Mouse (Mus musculus): ENCODE measurements around the gene Ubash3b.

Ubash3b gene

GRCm38 (mm10) chr9:41091187-41091586 is 70.3 kb downstream of the Ubash3b start:
- no peak for DNase-seq (ENCODE audit: low spot score in 2 of 2)

- DNase-seq (ENCODE audit: low spot score in 2 of 2), result no peak
Observed at GRCm38 (mm10) chr9:41087831-41088383, 73.6 kb downstream of the Ubash3b start.

DNA sequence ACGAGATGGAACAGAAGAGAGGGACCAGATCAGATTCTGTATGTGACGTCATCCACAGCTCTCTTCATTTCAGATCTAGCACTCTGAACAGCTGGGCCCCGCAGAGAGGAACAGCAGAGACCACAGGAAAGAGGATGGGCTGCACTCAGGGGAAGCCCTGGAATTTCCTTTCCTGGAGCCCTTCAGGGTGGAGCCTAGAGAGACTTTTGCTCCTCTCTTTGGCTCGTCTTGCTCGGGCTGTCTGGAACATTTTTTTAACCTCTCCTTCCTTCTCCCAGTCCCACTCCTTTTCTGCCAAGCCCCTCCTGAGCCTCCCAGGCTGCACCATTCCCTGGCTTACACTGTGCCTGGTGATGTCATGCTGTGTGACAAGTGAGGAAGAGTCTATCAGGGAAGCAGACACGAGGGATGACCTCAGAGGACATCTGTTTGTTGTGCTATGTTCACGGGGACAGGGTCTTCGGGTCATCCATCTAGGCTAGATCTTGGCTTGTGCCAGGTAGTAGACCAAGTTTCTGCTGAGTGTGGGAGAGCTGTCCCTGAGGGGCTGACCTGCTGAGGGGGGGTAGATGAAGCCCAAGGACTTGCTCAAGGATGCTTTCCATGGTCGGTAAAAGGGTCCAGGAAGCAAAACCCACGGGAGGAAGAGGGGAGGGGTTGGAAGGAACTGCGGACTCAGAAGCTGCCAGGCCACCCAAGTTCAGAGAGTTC is 77.2 kb downstream of the Ubash3b start:
- no peak for DNase-seq (ENCODE audit: low spot score in 2 of 2)

DNA sequence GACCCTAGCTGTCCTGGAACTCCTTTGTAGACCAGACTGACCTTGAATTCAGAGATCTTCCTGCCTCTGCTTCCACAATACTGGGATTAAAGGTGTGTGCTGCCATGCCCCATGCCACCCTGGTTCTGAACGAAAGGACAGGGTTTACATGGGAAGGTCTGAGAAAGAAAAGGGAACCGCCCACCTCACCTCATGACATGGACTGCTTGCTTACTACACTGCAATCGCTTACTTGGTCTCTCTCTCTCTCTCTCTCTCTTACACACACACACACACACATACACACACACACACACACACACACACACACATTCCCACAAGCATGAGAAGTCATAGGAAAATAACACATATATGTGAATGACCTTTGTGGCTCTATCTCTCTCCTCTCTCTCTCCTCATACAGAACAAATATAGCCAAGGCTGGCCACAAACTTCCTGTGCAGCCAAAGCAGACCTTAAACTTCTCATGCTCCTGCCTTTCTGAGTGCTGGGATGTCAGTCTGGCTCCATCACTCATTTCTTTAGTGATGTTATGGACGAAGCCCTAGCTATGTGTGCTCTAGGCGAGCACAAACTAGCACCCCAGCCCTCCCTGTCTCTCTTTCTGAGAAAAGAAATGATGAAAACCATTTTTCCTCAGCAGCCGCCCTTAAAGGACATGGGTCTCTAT is 78.0 kb downstream of the Ubash3b start:
- DNase-seq (ENCODE audit: low spot score in 2 of 2), result no peak

GRCm38 (mm10) chr9:41082891-41083290 is 78.6 kb downstream of the Ubash3b start:
- no peak for DNase-seq (ENCODE audit: low spot score in 2 of 2)

DNA sequence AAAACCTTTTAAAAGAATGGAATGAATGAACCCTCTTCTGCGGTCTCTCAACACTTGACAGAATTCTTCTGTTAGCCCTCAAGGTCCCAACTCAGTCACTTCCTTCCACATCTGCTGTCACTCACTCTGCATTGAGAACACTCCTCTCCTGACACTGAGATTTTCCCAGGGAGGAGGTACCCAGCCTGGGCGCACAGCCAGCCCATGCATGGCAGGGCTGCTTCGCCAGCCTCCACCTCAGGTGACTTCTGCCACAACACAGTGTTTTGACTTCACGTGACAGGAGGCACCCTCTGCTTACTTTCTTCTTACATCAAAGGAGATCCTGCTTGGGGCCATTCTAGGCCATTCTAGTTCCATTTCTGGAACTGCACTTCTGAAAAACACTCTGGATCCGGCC is 80.6 kb downstream of the Ubash3b start:
- DNase-seq (ENCODE audit: low spot score in 2 of 2), result no peak

DNA sequence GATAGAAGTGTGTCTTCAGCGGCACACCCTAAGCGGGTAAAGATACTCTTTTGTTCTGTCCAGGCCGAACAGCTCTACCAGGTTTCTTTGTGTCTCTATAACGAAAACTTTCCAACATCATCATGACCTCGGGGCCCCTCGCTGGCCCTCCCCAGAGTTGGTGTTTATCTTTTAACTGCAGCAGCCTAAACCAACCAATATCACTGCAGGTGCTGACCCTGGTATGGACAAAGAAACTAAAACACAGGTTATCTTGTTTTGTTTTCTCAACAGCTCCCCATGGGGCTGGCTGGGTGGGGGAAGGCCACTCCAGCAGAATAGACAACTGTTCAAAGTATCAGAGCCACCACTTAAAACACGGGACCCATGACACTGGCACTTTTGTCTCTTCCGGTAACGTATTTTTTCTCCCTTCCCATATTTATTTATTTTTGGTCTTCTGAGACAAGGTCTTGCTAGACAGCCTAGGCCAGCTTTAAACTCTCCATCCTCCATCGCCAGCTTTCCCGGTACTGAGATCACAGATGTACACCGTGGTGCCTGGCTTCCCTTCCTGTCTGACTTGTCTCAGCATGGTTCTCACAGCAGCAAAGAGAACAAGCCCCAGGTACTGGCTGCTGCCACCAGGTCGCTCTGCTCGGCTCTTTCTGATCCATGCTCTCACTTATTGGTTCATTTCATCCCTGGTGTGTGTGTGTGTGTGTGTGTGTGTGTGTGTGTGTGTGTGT is 81.9 kb downstream of the Ubash3b start:
- DNase-seq (ENCODE audit: low spot score in 2 of 2), result no peak

- DNase-seq (ENCODE audit: low spot score in 2 of 2), result peak; percentile 33 to 54
Observed at GRCm38 (mm10) chr9:41078198-41078597, 83.3 kb downstream of the Ubash3b start.

DNA sequence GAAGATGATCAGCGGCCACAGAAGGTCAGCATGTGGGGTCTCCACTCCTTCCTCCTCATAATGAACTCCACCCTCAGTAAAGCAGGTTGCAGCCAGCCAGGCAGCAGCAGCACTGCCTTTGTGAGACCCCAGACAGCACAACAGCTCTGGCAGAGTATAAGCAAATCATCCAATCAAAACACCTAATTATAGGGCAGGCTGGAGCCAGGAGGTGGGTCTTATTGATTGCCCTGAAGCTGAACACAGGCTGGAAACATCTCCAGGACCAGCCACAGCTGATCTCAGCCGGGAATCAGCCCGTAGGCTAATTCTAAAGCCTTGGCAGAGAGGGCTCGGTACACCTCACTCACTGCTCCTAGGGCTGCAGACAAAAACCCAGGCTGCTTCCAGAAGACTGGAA is 85.3 kb downstream of the Ubash3b start:
- DNase-seq (ENCODE audit: low spot score in 2 of 2), result no peak

GRCm38 (mm10) chr9:41075528-41075927 is 86.0 kb downstream of the Ubash3b start:
- DNase-seq (ENCODE audit: low spot score in 2 of 2), result no peak

GRCm38 (mm10) chr9:41073196-41074009 is 88.1 kb downstream of the Ubash3b start:
- no peak for DNase-seq (ENCODE audit: low spot score in 2 of 2)

DNA sequence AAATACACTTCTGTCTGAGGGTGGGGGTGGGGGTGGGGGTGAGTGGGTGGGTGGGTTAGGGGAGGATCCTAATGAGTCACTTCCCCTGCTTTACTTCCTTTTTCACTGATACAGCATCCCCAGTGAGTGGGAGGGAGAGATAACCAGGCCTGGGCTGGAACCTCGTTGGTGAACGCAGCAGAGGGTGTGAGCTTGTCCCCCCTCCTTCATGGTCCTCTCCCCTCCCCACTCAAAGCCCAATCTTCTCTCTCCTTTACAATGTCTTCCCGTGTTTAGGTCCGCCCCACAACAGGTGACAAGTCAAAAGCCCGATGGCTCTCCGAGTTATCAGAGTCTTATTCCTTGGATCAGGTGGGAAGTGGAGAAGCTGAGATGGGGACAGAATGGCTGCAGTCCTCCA is 88.7 kb downstream of the Ubash3b start:
- DNase-seq (ENCODE audit: low spot score in 2 of 2), result no peak

DNA sequence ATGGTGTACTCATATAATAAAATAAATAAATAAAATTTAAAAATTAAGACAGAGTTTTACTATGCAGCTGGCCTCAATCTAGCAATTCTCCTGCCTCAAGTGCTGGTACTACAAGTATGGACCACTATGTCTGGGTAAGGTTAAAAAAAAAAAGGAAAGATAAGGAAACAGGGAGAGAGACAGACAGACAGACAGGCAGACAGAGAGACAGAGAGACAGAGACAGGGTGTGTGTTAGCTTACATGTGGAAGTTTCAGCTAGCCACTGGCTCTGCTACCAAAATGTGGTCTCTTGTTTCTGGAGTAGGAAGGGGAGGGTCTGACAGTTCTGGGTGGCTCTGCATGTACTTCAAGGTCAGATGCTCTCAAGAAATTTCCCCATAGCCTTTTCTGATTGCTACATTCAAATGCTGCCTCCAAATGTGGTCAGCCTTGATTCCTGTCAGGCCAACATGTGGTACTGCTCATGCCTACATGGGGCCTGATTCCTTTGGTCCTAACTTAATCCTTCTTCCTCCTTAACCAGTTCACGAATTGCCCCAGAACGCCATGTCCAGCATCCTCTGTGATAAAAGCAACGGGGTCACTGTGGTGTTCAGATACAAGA is 89.5 kb downstream of the Ubash3b start:
- DNase-seq (ENCODE audit: low spot score in 2 of 2), result no peak

DNA sequence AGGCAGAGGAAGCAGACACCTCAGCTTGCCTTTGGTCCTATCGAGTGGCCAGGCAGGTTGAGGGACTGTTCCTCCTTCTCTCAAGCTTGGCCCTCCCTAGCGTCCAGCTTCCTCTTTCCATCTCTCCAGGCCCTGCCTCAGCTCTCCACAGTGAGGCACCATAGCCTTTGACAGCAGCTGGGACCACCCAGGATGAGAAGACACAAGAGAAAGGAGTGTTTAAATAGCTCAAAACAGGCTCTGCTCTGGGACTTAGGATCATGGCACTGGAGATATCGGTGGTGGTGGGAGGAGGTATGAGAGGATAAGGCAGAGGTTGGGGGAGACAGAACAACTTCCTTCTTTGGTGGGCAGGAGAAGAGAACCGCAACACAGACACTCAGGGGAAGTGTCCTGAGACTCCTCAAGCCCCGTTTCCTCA is 90.7 kb downstream of the Ubash3b start:
- DNase-seq (ENCODE audit: low spot score in 2 of 2), result no peak

- no peak for DNase-seq (ENCODE audit: low spot score in 2 of 2)
Observed at GRCm38 (mm10) chr9:41069509-41069908, 92.0 kb downstream of the Ubash3b start.

GRCm38 (mm10) chr9:41061446-41061845 is 100.1 kb downstream of the Ubash3b start:
- no peak for DNase-seq (ENCODE audit: low spot score in 2 of 2)

- DNase-seq (ENCODE audit: low spot score in 2 of 2), result no peak
Observed at GRCm38 (mm10) chr9:41060617-41061016, 100.9 kb downstream of the Ubash3b start.

DNA sequence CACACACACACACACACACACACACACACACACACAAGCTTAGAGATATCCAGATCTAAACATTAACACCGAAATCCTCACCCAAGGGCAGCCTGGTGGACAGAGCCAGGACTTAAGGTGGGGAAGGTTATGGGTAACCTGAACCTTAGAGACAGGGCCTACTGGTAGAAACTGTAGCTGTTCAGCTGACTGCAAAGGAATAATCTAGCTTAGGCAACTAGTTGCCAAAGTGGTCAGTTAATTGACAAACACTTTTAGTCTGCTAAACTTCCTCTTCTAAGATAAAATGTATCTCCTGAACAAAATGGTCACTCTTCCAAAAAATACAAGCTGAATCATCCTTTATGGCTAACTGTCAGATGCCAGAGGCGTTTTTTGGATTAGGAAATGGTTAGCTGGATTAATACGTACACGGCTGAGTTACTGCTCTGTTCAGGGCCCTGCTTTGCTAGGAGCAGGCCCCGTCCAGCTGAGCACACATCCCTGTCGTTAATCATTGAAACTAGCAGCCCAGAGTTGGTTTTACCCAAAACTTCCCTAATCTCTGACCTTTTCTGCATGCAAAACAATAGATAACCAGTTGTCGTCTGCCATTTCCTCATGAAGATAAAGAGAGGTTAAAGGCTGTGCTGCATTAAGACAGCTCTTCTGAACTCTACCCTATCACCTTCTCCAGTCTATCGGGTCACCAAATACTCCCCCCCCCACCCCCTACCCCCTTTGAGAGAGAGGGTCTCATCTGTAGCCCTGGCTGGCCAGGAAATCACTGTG is 102.5 kb downstream of the Ubash3b start:
- no peak for DNase-seq (ENCODE audit: low spot score in 2 of 2)

DNA sequence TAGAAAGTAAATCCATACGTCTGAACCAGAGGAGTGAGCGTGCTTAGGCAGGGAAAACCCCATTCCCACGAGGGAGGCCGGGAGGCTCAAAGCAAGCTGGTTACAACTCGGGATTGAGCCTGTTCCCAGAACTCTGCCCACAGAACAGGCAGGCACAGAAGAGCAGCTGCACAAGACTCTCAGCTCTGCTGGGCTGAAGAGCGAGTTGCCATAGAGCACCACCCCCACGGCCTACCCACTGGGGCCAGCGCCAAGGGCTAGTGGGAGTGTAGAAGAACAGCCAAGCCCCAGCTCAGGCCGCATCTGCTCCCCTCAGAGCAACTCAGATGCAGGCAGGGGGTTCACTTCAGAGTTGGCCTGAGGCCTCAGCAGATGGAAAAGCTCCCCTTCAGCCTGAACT is 107.3 kb downstream of the Ubash3b start:
- DNase-seq (ENCODE audit: low spot score in 2 of 2), result peak; percentile 72 to 85

- DNase-seq (ENCODE audit: low spot score in 2 of 2), result no peak
Observed at GRCm38 (mm10) chr9:41053478-41053877, 108.0 kb downstream of the Ubash3b start.
